Mouse (Mus musculus) liver, postnatal 0 days (tissue): ENCODE measurements around the gene Trpm3. TPM values are rescaled to one million over a fixed set of nuclear protein-coding genes. Genes with fewer than 3 reads are reported as not detected.
A peak's percentile ranks its signal among the peaks of the same experiment; 100 is the strongest.

Source experiments
- ATAC-seq: fragments of 200-750 bp; cut with Nextera tagmentation; 2 replicates; pipeline ENCODE4 v1.8.0; 2017; ENCODE audit warnings: mild to moderate bottlenecking, moderate library complexity
- DNase-seq: peaks from one replicate; pipeline ENCODE4 v3.0.0-alpha.2; 2016
- H3K27ac ChIP-seq: fragments of 300-500 bp; sonication (generic); 2 replicates; pipeline ENCODE4 v1.5.1; 2014; ENCODE audit warnings: antibody characterized with exemption, moderate library complexity, mild to moderate bottlenecking, low read depth
- H3K27me3 ChIP-seq: fragments of 300-500 bp; sonication (generic); 2 replicates; pipeline ENCODE4 v1.6.1; 2014; ENCODE audit warnings: low read length, control low read depth, mixed read lengths; ENCODE audit not compliant: insufficient read depth
- H3K36me3 ChIP-seq: fragments of 300-500 bp; sonication (generic); replicated peaks from 2 replicates; pipeline ENCODE4 v1.6.1; 2014; ENCODE audit warnings: mild to moderate bottlenecking, control low read depth, low read length, moderate library complexity, mixed read lengths; ENCODE audit not compliant: insufficient read depth
- H3K4me1 ChIP-seq: fragments of 300-500 bp; sonication (generic); 2 replicates; pipeline ENCODE4 v1.6.1; 2014; ENCODE audit warnings: antibody characterized with exemption, mild to moderate bottlenecking, control low read depth; ENCODE audit not compliant: insufficient read depth
- H3K4me2 ChIP-seq: fragments of 300-500 bp; sonication (generic); 2 replicates; pipeline ENCODE4 v1.6.1; 2014; ENCODE audit warnings: low read depth, mild to moderate bottlenecking, low read length, moderate library complexity, mixed read lengths
- H3K4me3 ChIP-seq: fragments of 300-500 bp; sonication (generic); 2 replicates; pipeline ENCODE4 v1.5.1; 2014; ENCODE audit warnings: low read depth, low read length
- H3K9ac ChIP-seq: fragments of 300-500 bp; sonication (generic); replicated peaks from 2 replicates; pipeline ENCODE4 v1.6.1; 2014; ENCODE audit warnings: mild to moderate bottlenecking, moderate library complexity
- H3K9me3 ChIP-seq: fragments of 300-500 bp; sonication (generic); 2 replicates; pipeline ENCODE4 v1.6.1; 2016; ENCODE audit warnings: mild to moderate bottlenecking, control low read depth, low read length, mixed read lengths
- CTCF ChIP-seq: sonication (generic); IDR thresholded peaks from 2 replicates; pipeline ENCODE4 v1.5.1; 2016; ENCODE audit warnings: antibody characterized with exemption, low read depth
- EP300 ChIP-seq: IDR thresholded peaks from 2 replicates; pipeline ENCODE4 v1.6.1; 2016; ENCODE audit warnings: antibody characterized with exemption, low read depth, mild to moderate bottlenecking
- WGBS: fragments of 180-500 bp; shearing (Covaris S2); extraction: QIAGEN DNeasy Blood & Tissue Kit; methylation state at CpG from one replicate; pipeline ENCODE4 v1.1.7; 2014; ENCODE audit not compliant: insufficient replicate concordance; 5-methylcytosine and 5-hydroxymethylcytosine counted together
- microRNA counts: library from miRNA; unstranded; fragments of <30 nt; microRNA quantifications from one replicate; lab custom pipeline; 2015
- microRNA-seq: library from miRNA; unstranded; fragments of <30 nt; microRNA quantifications from one replicate; pipeline ENCODE4, GENCODE M21; 2016
- polyA plus RNA-seq: library from polyadenylated mRNA; unstranded; fragments of >200 nt; fragmentation: Nextera tagmentation; extraction: Ambion mirVana; gene quantifications from 2 replicates; pipeline ENCODE4 v1.2.1, GENCODE M21; 2015

Gene Trpm3
- polyA plus RNA-seq, 1 experiment from 2014 or later: 0.02 TPM

- no peak overlapping the region for H3K4me3 ChIP-seq
- 50% methylated on average over 2 of the region's 2 CpGs for WGBS
- no peaks in the 10 kb centered on the region for H3K9me3 ChIP-seq
- peaks cover 18% of the 10 kb centered on the region for H3K4me1 ChIP-seq
- H3K27ac ChIP-seq: 0 out of 2 replicates have a peak overlapping the region, but pooled peaks have one; percentile 44
- ATAC-seq (peak; percentile 81), DNase-seq (peak; percentile 29)
- no peak for TF ChIP-seq CTCF
- peak; percentile 80 for TF ChIP-seq EP300
- no peak overlapping the region for H3K4me2 ChIP-seq
- H3K9ac ChIP-seq: no peak overlapping the region
- H3K36me3 ChIP-seq: no peaks in the 10 kb centered on the region
- no peaks in the 10 kb centered on the region for H3K27me3 ChIP-seq
Observed at GRCm38 (mm10) chr19:23038321-23038720, 899.5 kb downstream of the Trpm3 start.

GRCm38 (mm10) chr19:23041483-23042167 lies 902.8 kb downstream of the Trpm3 start:
- no peaks in the 10 kb centered on the region for H3K27me3 ChIP-seq
- H3K9ac ChIP-seq: no peak overlapping the region
- WGBS: 71% methylated on average over 6 of the region's 6 CpGs
- no peaks in the 10 kb centered on the region for H3K36me3 ChIP-seq
- no peak overlapping the region for H3K27ac ChIP-seq
- ATAC-seq (no peak), DNase-seq (no peak)
- TF ChIP-seq EP300 (no peak), CTCF (no peak)
- H3K4me2 ChIP-seq: no peak overlapping the region
- no peak overlapping the region for H3K4me3 ChIP-seq
- no peaks in the 10 kb centered on the region for H3K9me3 ChIP-seq
- H3K4me1 ChIP-seq: peaks cover 5% of the 10 kb centered on the region; the same call in 1 of the 2 replicates

- TF ChIP-seq CTCF (no peak), EP300 (no peak)
- DNase-seq (no peak), ATAC-seq (no peak)
- Histone ChIP-seq H3K4me3 (no peak overlapping the region), H3K27ac (no peak overlapping the region), H3K9me3 (no peaks in the 10 kb centered on the region), H3K9ac (no peak overlapping the region), H3K36me3 (no peaks in the 10 kb centered on the region), H3K4me1 (no peaks in the 10 kb centered on the region; the same call in 1 of the 2 replicates), H3K4me2 (no peak overlapping the region), H3K27me3 (no peaks in the 10 kb centered on the region)
- 61% methylated on average over 6 of the region's 6 CpGs for WGBS
Observed at GRCm38 (mm10) chr19:23042168-23042733, 903.4 kb downstream of the Trpm3 start.

GRCm38 (mm10) chr19:23043699-23044098 lies 904.9 kb downstream of the Trpm3 start:
- TF ChIP-seq EP300: no peak
- TF ChIP-seq CTCF: no peak
- DNase-seq: no peak

More at GRCm38 (mm10) chr19:23043699-23044098, 904.9 kb downstream of the Trpm3 start:
- ATAC-seq: no peak
- H3K4me1 ChIP-seq: no peaks in the 10 kb centered on the region
- H3K9ac ChIP-seq: no peak overlapping the region
- no peak overlapping the region for H3K4me2 ChIP-seq
- no peaks in the 10 kb centered on the region for H3K36me3 ChIP-seq
- H3K27ac ChIP-seq: no peak overlapping the region
- H3K27me3 ChIP-seq: no peaks in the 10 kb centered on the region
- H3K9me3 ChIP-seq: no peaks in the 10 kb centered on the region
- no peak overlapping the region for H3K4me3 ChIP-seq

MicroRNA genes within 50 kb of the gene (microRNA counts, 519-probe panel; counts per million panel counts)
- 662 counts per million, percentile 4 among the panel's probes with 10 or more counts for microRNA mmu-miR-204 (lab: Ali Mortazavi, UCI)

Small RNA genes lying within 50 kb of the gene (microRNA-seq; reads per million reads assigned to microRNA genes)
- gene Mir204: 12.2 reads per million, percentile 21 among the genes with 10 or more reads in this experiment
